Mouse (Mus musculus): ENCODE data around the gene Efcab3. TPM values are rescaled to one million over a fixed set of nuclear protein-coding genes. Genes with fewer than 3 reads are reported as not detected.

Efcab3 gene
- 0.48 and 0.83 TPM in 2 replicates for polyA plus RNA-seq (2012; rRNA removed)

DNA sequence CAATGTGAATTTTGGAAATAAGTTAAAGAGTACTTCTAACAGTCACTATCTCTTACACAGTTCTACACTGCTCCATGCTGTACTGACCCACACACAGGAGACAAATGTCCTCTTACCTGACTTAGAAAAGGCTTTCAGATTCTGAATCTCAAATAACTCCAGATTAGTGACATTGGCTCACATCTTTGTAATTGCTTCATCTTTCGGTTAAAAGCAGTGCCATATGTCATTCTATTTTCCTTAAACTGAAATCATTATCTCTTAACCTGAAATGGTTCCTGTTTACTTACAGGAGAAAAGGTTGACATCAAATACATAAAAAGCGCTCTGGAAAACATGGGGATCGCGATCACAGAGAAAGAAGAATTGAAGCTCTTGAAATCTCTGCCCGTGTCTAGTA lies at the start of gene Efcab3:
Efcab3 (plus strand) TSS at position 301 of the 400 bp plus-strand sequence.

DNA sequence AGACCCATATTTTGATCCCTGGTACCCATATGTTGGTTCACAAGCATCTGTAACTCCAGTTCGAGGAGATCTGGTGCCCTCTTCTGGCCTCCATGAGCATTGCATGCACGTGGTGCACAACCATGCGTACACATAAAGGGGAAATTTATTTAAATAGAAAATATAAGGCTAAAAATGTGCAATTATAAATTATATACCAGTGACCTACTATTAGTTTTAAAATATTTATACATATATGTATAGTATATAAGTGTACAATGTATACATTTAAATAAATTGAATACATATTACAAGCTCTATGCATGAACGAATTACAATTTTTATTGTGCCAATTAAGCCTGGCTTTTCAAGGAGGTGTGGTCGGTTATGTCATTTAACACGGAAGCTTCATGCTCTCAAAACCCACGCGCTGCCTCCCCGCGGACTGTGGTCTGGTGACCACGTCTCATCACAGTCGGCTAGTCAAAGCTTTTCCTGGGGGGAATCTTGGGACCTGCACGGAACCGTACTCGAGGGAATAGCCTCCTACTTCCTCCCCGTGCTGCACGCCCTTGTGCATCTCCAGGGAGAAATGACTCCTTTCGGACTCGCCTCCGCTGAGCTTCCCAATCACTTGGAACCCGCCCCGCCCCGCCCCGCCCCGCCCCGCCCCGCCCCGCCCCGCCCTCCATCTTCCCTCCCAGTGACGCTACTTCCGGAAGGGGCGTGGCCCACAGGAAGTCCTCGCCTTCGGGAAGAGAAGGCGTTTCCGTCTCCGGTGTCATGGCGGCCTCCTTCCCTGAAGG lies 62.5 kb downstream of the Efcab3 start, which contains the start of gene Mettl2:
Mettl2 (plus strand) TSS at position 691 of the 785 bp plus-strand sequence.

GRCm38 (mm10) chr11:105146593-105146992 lies 83.2 kb downstream of the Efcab3 start, which contains the start of gene Gm10842:
Gene Gm10842, plus strand, starts transcription at chr11:105146893.

Other genes with a start within 250 kb of the Efcab3 start
- 35.2 and 36.3 TPM in 2 replicates for gene Mettl2, start 62.8 kb downstream of the Efcab3 start, polyA plus RNA-seq (2012; rRNA removed)
- not detected in 2 replicates for gene Gm10842, start 83.3 kb downstream of the Efcab3 start, polyA plus RNA-seq (2012; rRNA removed)
- 47.1 and 48.3 TPM in 2 replicates for gene Tlk2, start 115.2 kb downstream of the Efcab3 start, polyA plus RNA-seq (2012; rRNA removed)
- 5.7 and 9.4 TPM in 2 replicates for gene Mrc2, start 229.1 kb downstream of the Efcab3 start, polyA plus RNA-seq (2012; rRNA removed)

Data from central nervous system, embryonic 18 days (tissue).